Mouse (Mus musculus): Measurements from ENCODE around the gene Filip1l. TPM values are rescaled to one million over a fixed set of nuclear protein-coding genes. Genes with fewer than 3 reads are reported as not detected.

The Filip1l gene
- total RNA-seq (2021), result 1 to 10 TPM; 3.1 to 3.9 TPM

GRCm38 (mm10) chr16:57352751-57353150 is at the start of gene Filip1l:
Gene Filip1l, plus strand, starts transcription at chr16:57353093.
- no peak for DNase-seq (ENCODE audit: extremely low spot score in 1 of 2, low spot score in 1 of 2)

GRCm38 (mm10) chr16:57303716-57304115 is 49.2 kb upstream of the Filip1l start:
- no peak for DNase-seq (ENCODE audit: extremely low spot score in 1 of 2, low spot score in 1 of 2)

- no peak for DNase-seq (ENCODE audit: extremely low spot score in 1 of 2, low spot score in 1 of 2)
Observed at GRCm38 (mm10) chr16:57305463-57305862, 47.4 kb upstream of the Filip1l start.

GRCm38 (mm10) chr16:57312130-57312529 is 40.8 kb upstream of the Filip1l start:
- DNase-seq (ENCODE audit: extremely low spot score in 1 of 2, low spot score in 1 of 2), result no peak

GRCm38 (mm10) chr16:57313487-57313886 is 39.4 kb upstream of the Filip1l start:
- DNase-seq (ENCODE audit: extremely low spot score in 1 of 2, low spot score in 1 of 2), result no peak

- no peak for DNase-seq (ENCODE audit: extremely low spot score in 1 of 2, low spot score in 1 of 2)
Observed at GRCm38 (mm10) chr16:57314236-57314635, 38.7 kb upstream of the Filip1l start.

- no peak for DNase-seq (ENCODE audit: extremely low spot score in 1 of 2, low spot score in 1 of 2)
Observed at GRCm38 (mm10) chr16:57315026-57315425, 37.9 kb upstream of the Filip1l start.

GRCm38 (mm10) chr16:57317127-57317526 is 35.8 kb upstream of the Filip1l start:
- DNase-seq (ENCODE audit: extremely low spot score in 1 of 2, low spot score in 1 of 2), result no peak

GRCm38 (mm10) chr16:57317882-57318636 is 34.8 kb upstream of the Filip1l start:
- DNase-seq (ENCODE audit: extremely low spot score in 1 of 2, low spot score in 1 of 2), result no peak

- no peak for DNase-seq (ENCODE audit: extremely low spot score in 1 of 2, low spot score in 1 of 2)
Observed at GRCm38 (mm10) chr16:57318637-57319125, 34.2 kb upstream of the Filip1l start.

GRCm38 (mm10) chr16:57319284-57320124 is 33.4 kb upstream of the Filip1l start:
- DNase-seq (ENCODE audit: extremely low spot score in 1 of 2, low spot score in 1 of 2), result no peak

- no peak for DNase-seq (ENCODE audit: extremely low spot score in 1 of 2, low spot score in 1 of 2)
Observed at GRCm38 (mm10) chr16:57326996-57327395, 25.9 kb upstream of the Filip1l start.

GRCm38 (mm10) chr16:57329028-57329427 is 23.9 kb upstream of the Filip1l start:
- DNase-seq (ENCODE audit: extremely low spot score in 1 of 2, low spot score in 1 of 2), result no peak

- no peak for DNase-seq (ENCODE audit: extremely low spot score in 1 of 2, low spot score in 1 of 2)
Observed at GRCm38 (mm10) chr16:57330111-57330510, 22.8 kb upstream of the Filip1l start.

- DNase-seq (ENCODE audit: extremely low spot score in 1 of 2, low spot score in 1 of 2), result no peak
Observed at GRCm38 (mm10) chr16:57332301-57332700, 20.6 kb upstream of the Filip1l start.

GRCm38 (mm10) chr16:57336770-57337423 is 16.0 kb upstream of the Filip1l start:
- DNase-seq (ENCODE audit: extremely low spot score in 1 of 2, low spot score in 1 of 2), result no peak

- DNase-seq (ENCODE audit: extremely low spot score in 1 of 2, low spot score in 1 of 2), result no peak
Observed at GRCm38 (mm10) chr16:57339765-57340612, 12.9 kb upstream of the Filip1l start.

- no peak for DNase-seq (ENCODE audit: extremely low spot score in 1 of 2, low spot score in 1 of 2)
Observed at GRCm38 (mm10) chr16:57340613-57340898, 12.3 kb upstream of the Filip1l start.

GRCm38 (mm10) chr16:57346258-57346657 is 6.6 kb upstream of the Filip1l start:
- DNase-seq (ENCODE audit: extremely low spot score in 1 of 2, low spot score in 1 of 2), result no peak

- DNase-seq (ENCODE audit: extremely low spot score in 1 of 2, low spot score in 1 of 2), result no peak
Observed at GRCm38 (mm10) chr16:57349039-57349438, 3.9 kb upstream of the Filip1l start.
